Mouse (Mus musculus) forebrain, embryonic 12.5 days (tissue): ENCODE measurements around the gene Rbm10. TPM values are rescaled to one million over a fixed set of nuclear protein-coding genes. Genes with fewer than 3 reads are reported as not detected.

Experiments used
- polyA plus RNA-seq: library from polyadenylated mRNA; unstranded; fragments of >200 nt; fragmentation: Nextera tagmentation; extraction: Ambion mirVana; gene quantifications from 2 replicates; pipeline ENCODE4 v1.2.1, GENCODE M21; 2016

Gene Rbm10
- polyA plus RNA-seq, 1 experiment from 2014 or later = 84.9 TPM

Other genes starting within 250 kb of the Rbm10 start
- gene Jade3, start 191.8 kb upstream of the Rbm10 start, polyA plus RNA-seq = 10.5 and 11.0 TPM in 2 replicates
- 0.19 and 0.53 TPM in 2 replicates for gene Rgn, start 67.7 kb upstream of the Rbm10 start, polyA plus RNA-seq
- 195 and 203 TPM in 2 replicates for gene Ndufb11, start 116 bp downstream of the Rbm10 start, polyA plus RNA-seq
- 336 and 380 TPM in 2 replicates for gene Uba1, start 40.8 kb downstream of the Rbm10 start, polyA plus RNA-seq
- 136 and 142 TPM in 2 replicates for gene Cdk16, start 70.5 kb downstream of the Rbm10 start, polyA plus RNA-seq
- 72.8 and 77.7 TPM in 2 replicates for gene Usp11, start 86.4 kb downstream of the Rbm10 start, polyA plus RNA-seq
- gene Araf, start 180.3 kb downstream of the Rbm10 start, polyA plus RNA-seq = 132 and 133 TPM in 2 replicates